Mouse (Mus musculus) heart, adult 11 months (tissue): ENCODE data around the gene Oxct2b.

Experiments
- DNase-seq: peaks from one replicate; pipeline ENCODE4 v3.0.0; 2022

Gene Oxct2b

DNA sequence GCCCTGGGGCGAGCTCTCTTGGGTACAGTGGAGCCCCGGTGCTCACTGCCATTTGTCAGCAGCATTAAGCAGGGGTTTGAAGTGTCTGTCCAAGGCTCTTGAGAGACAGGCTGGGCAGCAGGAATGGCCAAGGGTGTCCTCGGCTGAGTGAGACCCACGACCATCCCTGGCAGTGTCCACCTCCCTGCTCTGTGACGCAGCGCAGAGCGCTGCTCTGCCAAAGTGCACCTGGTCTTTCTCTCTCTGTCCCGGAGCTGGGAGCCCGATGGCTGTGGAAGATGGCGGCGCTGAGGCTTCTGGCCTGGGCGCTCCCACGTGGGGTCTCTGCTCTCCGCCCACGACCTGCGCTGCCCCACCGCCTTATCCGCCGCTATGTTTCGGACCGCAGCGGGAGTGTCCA is at the start of gene Oxct2b:
Gene Oxct2b (plus strand): TSS at position 256 of the 400 bp plus-strand sequence.
- no peak for DNase-seq

DNA sequence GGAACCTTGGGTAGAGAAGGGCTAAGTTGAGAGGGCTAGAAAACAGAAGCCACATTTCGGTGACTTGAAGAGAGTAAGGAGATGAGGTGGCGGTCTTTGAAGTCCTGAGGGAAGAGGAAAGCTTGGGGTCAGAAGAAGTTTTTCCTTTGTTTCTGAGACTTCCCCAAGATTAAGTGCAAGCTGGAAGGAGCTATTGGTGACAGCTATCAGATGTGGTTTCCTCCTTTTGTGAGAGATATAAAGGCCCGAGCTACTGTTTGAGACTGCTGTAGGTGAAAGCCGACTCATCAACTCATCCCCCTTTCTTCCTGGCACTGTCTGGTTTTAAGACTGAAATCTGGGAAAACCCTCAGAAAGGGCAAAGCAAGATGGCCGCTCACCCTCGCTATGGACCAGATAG is 47.4 kb upstream of the Oxct2b start:
- no peak for DNase-seq

DNA sequence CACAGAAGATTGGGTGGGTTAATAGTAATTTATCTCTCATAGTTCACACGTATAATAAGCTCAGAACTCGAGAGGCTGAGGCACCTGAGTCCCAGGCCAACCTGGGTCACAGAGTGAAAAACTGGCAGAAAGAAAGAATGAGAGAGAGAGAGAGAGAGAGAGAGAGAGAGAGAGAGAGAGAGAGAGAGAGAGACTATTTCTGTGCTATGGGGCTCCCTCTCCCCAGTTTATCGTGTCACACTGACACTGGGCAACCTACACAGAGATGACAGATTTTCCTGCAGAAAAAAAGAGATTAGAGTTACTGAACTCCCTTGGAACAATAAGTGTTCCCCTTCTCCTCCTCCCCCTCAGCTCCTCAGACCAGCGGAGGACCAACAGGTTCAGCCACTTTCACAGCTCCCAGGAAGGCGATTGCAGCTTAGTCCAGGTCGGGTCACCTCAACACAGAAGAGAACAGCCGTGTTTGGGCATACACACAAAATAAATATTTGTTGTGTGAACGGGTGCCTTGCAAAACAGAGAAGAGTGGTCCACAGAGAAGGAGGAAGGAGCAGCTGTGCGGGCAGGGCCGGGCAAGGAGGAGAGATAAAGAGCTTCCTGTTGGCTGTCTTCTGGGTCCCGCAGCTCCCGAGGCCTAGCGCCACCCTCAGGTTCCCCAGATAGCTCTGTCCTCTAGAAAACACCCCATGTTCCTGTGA is 44.6 kb upstream of the Oxct2b start:
- no peak for DNase-seq

DNA sequence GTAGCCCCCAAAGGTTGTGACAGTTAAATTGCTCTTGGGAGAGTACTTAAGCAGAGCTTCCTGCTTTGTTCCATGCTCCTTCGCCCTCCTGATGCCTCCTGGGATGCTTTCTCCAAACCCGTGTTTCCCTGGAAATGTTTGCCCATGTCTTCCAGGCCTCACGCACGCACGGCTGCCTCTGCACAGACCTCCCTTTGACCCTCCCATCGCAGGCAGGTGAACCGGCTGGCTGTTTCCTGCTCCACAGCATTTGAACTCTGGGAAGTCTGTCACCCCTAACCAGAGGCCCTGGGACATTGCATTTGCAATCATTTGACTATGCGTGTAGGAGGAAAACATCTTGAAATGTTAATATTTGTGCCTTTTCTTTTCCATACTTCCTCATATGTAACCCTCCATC is 39.1 kb upstream of the Oxct2b start:
- DNase-seq, result no peak

DNA sequence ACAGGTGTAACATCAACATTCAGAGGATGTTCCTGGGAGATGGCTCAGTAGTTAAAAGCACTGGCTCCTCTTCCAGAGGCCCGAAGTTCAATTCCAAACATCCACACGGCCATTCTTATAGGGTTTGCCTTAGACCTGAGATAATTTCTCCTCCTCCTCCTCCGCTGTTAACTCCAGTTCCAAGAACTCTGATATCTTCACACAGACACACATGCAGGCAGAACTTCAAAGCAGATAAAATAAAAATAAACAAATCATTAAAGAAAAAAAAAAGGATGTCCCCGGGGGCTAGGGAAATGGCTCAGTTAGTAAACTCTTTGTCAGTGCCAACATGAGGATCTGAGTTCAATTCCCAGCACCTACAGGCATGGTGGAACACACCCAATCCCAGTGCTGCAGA is 37.8 kb upstream of the Oxct2b start:
- DNase-seq, result no peak

DNA sequence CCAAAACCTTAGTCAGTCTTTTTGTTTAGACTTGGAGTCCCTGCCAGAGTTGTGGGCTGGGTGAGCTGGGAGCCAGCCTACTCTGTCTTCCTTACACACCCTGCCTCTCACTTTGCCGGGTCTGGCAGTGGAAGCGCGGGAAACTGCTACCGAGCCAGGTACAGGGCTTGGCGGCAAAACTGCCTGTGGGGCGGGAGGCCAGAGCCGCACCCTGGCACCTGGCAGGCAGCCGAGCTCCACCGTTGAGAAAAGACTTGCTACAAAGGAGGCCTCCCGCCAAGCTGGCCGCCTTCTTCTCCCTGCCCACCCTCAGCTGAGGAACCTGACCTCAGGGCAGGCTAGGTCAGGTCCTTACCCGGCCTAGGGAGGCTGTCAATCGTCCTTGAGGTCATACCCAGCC is 35.3 kb upstream of the Oxct2b start:
- DNase-seq, result peak; percentile 89

DNA sequence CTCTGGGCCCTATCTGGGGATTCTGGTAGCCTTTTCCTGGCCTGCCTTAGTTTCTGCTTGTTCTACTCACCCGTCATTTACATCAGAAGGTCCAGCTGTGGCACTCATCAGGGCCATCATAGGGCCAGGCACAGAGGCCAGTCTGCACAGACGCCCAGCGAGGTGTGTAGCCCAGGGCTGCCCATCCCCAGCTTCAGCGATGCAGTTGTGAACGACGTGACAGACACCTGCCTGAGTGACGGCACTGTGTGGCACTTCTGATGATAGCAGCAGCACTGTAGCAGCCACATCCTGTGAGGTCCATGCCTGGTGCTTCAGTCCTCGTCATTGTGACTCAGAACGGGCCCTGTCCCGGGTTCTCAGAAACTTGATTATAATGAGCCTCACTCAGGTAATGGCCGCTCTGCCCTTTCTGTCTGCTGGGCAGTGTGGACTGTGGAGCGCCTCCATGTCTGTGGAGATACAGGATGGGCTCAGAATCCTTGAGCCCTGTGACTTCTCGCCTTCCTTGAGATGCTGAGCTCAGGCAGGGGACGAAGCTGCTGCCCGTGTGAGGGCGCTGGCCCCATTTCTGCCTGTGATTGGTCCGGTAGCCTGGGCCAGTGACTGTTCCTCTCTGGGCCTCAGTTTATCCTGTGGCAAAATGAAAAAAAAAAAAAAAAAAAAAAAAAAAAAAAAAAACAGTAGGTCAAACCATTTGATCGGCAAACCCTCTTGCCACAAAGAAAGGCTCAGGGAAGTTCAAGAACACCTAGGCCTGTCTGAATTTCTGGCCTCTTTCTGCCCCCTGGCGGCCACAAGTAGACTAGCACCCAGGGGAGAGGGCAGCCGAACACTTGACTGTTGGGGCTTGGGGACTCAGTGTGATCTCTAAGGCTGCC is 33.5 kb upstream of the Oxct2b start:
- DNase-seq, result peak; percentile 85

DNA sequence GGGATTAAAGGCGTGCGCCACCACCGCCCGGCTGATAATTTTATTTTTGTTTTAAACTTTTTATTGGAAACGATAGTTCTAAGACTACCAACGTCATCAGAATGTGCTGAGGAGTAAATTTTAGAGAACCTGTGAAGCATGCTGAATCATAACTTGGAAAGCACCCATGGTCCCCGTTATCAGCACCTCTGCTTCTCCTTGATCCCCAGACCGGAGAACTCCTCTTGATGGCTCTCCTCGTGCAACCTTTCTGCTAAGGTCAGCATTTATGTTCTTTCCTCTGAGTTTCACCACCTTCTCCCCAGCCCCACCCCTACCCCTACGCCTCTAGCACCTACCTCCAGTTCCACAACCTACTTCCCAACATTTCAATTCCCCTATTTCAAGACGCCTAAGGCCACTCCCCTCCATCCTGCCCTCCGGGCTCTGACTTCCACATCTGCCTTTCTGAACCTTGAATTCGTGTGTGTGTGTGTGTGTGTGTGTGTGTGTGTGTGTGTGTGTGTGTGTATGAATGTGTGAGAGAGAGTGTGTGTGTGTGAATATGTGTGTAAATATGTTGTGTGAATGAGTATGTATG is 32.7 kb upstream of the Oxct2b start:
- DNase-seq, result peak; percentile 74

DNA sequence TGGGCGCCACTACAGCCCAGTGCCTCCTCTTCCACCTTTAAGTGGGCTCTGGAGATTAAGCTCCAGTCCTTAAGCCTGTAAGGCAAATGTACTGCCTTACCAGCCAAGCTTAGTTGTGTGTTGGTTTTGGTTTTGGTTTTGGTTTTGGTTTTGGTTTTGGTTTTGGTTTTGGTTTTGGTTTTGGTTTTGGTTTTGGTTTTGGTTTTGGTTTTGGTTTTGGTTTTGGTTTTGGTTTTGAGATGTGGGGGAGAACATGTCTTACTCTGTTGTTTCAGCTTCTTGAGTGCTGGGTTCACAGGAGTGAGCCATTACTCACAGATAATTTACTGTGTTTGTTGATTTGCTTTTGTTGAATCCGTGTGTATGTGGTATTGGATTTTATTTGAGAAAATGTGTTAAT is 30.8 kb upstream of the Oxct2b start:
- no peak for DNase-seq

DNA sequence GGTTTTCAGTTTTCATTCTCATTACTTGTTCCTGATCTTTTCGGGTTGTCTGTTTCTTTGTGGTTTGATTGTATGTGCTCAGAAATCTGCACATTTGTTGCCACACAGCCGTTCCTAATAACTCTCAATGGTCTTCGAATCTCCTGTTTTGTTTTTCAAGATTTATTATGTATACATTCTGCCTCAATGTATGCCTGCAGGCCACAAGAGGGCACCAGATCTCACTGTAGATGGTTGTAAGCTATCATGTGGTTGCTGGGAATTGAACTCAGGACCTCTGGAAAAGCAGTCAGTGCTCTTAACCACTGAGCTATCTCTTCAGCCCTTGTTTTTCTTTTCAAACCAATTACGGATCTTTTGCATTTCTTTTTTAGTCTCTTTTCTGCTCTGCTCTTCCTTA is 29.7 kb upstream of the Oxct2b start:
- DNase-seq, result peak; percentile 8

DNA sequence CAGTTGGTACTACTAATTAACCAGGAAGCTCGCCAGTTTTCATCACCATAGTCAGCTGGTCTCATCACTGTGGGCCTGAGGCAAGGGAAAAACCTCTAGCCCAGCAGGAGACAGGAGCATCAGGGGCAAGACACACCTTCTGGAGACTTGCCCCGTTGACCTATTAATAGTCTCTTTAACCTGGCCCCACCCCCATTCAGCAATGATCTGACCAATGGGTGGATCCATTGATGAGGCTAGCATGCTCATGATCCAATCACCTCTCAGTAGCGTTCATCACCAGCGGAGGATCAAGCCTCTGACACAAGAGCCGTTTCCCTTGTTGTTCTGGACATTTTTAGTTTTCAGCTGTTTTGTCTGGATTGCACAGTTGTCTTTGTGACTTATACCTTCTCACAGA is 23.4 kb upstream of the Oxct2b start:
- peak; percentile 71 for DNase-seq

DNA sequence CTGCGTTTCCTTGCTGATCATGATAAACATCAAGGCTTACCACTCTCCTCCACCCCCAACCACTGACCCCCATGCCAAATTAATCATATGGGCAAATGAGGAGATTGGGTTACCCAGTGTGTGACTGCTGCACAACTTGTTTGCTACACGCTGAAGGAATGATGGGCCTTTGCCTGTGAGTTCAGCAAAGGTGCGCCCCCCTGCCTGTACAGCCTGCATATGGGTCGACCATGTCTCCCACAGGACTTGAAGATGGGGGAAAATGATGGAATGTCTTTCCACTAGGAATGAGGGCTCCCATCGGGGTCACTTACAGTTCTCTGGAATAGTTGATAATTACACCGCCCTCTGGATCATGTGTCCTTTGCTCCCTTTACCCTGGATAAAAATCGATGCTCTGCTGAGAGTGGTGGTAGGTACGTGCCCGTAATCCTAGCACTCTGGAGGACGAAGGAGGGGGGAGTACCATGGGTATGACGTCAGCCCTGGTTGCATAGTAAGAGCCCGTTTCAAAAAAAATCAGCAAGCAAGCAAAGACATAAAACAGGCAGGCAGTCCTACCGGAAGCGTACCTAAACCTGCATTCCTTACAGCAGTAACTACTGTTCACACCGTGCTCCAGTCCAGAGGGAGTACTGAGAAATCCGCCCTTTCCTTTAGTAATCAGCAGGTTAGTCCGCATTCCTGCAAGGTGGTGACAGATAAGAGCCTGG is 22.8 kb upstream of the Oxct2b start:
- DNase-seq, result peak; percentile 64

DNA sequence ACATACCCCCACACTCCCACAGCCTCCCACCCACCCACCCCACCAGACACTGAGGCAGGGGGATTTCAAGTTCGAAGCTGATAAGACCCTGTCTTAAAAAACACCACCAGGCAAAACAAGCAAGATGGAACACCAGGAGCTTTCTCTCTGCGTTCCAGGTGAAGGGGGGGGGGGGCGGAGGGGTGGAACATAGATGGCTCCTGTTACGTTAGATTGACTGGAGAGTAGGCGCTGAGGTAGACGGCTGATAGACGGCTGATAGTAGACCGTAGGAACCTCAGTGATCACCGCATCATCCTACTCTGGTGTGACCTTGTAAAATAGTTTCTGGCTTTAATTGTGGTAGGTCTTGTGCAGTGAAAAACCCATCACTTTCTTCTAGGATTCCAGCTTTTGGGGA is 22.2 kb upstream of the Oxct2b start:
- DNase-seq, result peak; percentile 40

DNA sequence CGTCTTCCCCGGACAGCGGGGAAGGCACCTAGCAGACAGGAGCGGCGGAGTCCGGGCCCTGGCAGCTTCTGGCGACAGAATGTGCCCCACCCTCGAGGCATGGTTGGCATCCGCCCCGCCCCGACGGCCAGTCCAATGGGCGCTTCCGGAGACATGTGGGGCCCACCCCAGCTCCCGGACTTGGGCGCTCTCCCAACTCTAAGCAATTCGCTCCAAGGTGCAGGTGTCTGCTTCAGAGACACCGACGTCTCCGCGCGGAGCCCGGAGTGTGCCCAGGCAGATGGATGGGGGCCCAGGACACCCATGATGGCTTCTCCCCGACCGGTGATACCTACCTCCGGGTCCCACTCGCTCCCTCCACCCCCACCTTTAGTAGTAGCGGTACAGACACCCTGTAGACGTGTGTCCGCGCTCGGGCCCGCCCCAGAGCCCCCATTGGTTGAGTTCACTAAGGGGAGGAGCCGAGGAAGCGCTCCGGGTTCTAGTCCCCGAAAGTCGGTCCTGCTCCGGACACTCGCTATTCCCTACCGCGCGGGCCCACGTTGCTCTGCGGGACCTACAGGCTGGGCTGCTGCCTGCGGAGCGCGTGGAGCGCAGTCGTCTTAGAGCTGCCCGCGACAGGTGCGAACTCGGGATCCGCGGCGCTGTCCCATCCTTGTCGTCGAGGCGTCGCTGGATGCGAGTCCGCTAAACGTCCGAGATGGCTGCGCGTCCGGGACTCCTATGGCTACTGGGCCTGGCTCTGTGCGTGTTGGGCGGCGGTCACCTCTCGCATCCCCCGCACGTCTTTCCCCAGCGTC is 11.2 kb upstream of the Oxct2b start, which contains the start of gene Bmp8b:
Gene Bmp8b (plus strand): TSS at position 515 of the 800 bp plus-strand sequence.
- DNase-seq, result peak; percentile 85

DNA sequence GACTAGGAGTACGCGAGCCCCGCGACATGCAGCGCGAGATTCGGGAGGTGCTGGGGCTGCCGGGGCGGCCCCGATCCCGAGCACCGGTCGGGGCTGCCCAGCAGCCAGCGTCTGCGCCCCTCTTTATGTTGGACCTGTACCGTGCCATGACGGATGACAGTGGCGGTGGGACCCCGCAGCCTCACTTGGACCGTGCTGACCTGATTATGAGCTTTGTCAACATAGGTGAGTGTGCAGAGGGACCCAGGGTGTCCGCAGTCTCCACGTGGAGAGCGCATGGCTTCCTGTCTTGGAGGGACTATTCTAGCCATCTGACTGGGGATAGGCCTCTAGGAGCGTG is 10.6 kb upstream of the Oxct2b start:
- DNase-seq, result peak; percentile 72

DNA sequence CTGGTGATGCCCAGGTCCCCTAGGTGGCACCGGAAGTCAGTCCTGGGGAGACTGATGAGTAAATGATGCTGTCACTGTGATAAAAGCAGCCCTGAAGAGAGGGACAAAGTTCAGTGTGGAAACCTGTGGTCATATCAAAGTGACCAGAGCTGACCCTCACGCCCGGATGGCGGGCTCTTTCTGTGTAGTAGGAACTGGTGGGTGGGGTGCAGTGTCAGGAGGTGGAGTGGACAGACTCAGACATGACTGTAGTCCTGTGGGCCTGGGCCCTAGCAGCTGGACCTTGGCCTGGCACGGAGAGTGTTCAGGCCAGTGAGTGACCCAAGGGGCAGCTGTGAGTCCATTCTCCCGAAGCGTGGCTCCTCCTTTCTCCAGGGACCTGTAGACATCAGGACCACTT is 10.1 kb upstream of the Oxct2b start:
- DNase-seq, result peak; percentile 88

DNA sequence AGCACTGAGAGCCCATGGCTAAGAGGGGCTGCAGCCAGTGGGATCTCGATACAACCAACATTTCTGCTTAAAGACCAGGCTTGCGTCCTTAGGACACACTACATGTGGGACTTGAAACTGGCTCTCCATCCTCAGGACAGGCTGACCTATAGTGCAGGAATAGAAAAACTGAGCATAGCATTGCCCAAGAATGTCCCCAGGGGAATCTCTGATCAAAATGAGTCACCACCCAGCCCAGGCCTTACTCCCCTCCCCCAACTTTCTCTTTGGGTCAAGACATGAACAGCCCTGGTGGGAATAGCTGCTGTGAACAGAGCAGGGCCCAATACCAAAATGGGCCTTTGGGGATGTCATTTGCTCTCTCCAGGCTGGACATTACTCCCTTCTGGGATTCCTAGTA is 9.2 kb upstream of the Oxct2b start:
- DNase-seq, result peak; percentile 83

DNA sequence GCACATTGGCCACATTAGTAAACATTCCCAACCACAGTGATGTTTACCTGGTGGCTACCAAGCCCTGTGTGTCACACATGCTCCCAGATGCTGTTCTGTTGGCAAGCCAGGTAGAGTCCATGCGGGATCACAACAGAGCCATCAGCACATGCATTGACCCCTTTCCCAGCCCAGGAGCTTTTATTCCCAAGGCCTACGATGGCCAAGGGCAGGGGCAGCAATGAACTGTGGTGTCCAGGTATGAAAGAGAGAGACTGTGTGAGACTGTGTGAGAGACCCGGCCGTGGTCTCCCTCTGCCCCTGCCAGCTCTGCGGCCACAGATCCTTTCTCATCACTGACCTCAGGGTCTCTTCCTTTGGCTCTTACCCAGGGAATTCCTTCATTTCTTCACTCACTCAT is 8.0 kb upstream of the Oxct2b start:
- DNase-seq, result peak; percentile 82

DNA sequence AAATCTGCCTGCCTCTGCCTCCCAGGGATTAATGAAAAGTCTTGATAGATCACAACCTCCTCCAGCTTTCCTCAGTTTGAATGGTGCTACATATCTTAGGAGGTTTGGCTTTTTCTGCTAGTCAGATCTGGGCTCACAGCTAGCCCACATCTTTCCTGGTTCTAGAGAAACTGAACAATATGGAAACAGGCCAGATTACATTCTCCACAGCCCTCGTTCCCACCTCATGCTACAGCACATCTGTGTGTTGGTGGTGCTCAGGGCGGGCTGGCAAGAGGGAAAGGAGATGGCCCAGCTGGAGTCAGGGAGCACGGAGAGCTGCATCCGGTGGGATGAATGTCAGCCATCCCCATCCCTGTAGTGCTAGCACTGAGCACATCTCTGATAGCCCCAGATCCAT is 5.3 kb upstream of the Oxct2b start:
- DNase-seq, result peak; percentile 85

DNA sequence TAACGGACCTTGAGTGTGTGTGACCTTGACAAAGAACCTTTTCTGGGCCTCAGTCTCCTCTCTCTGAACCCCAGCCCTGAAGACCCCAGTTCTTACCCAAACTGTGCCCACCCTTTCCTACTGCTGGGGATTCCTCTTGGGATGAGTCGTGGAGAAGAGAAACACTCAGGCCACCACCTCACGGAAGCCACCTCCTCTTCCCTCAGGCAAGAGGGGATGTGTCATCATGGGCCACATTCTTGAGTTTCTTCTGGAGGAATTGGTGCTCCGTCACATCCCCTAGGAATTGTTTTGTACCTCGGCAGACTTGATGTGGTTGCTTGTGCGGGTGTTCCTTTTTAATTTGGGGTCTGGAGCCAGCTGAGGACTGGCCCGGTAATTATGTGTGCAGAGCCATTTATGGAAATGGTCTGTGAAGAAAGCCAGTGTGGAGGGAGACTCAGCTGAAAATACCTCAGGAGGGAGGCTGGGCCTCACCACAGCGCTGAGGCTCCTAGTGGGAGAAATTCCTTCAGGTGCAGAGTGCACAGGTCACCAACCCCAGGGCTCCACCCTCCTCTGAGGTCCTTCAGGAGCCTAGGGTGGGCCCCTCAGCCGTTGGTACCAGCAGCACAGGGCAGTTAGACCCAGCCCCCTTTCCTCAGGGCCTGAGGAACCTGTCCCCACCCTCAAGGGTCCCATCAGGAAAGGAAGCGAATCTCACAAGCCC is 4.6 kb upstream of the Oxct2b start:
- DNase-seq, result peak; percentile 79

DNA sequence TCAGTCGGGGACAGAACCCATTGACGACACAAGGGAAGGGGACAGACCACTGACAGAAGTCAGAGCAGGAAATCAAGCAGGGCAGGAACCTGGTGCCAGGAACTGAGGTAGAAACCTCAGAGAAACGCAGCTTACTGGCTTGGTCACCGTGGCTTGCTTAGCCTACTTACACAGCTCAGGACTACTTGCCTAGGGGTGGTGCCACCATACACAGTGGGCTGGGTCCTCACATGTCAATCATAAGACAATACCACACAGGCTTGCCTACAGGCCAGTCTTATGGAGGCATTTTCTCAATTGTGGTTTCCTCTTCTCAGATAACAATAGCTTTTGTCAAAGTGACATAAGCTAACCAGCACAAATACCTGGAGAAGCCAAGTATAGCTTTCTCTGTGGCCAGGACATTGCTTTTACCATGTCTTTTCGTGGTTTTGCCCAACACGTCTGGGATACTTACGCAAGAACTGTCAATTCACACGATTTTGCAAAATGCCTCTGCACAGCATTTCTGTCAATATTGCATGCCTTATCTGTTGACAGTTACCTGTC is 3.8 kb upstream of the Oxct2b start:
- DNase-seq, result peak; percentile 39
